Mouse (Mus musculus) testis, adult 2 months (tissue): ENCODE data around the gene Elfn1.

ENCODE experiments used
- CTCF ChIP-seq: fragments of 200-500 bp; IDR thresholded peaks from 2 replicates; pipeline ENCODE4 v1.5.1; 2012; ENCODE audit warnings: low read depth, mild to moderate bottlenecking, inconsistent platforms, low read length, moderate library complexity; ENCODE audit not compliant: control insufficient read depth, insufficient read depth, insufficient replicate concordance
- POLR2A ChIP-seq: fragments of 200-500 bp; IDR thresholded peaks from 2 replicates; pipeline ENCODE4 v1.6.1; 2012; ENCODE audit warnings: low read depth, mild to moderate bottlenecking, inconsistent platforms, low read length, moderate library complexity; ENCODE audit not compliant: control insufficient read depth

DNA sequence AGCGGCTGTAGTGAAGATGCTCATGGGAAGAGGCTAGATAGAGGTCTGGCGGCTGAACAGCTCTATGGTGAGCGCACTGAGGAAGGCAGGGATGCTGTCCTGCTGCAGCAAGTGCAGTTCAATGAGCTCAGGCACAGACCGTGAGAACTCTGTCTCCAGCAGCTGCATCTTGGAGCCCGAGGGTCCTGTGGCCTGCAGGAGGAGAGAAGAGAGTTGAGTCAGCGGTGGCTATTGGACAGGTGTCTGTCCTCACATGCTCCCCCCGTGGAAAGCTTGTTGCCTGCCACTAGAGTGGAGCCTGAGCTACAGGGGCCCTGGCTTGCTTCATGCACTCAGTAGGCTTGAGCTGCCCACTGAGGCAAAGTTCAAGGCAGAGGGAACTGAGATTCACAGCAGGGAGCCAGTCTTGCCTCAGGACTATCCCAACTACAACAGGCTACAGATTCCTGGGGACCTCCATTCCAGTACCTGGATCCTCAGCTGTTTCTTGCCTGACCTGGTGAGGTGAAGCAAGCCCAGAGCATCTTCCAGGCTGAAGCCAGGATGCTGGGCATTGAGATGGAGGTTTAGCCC lies 101.4 kb downstream of the Elfn1 start:
- no peak for TF ChIP-seq POLR2A
- TF ChIP-seq CTCF = no peak
